Mouse (Mus musculus): ENCODE measurements at regions not wholly inside any gene's neighbourhood (a gene's known extent, or its start where the extent isn't known, plus 50 kb on each side); places are given as distances from the start of the nearest gene placed in this dataset.

- TF ChIP-seq EP300 (IDR thresholded peaks at IDR 0.05) (no peak), CTCF (IDR thresholded peaks at IDR 0.05) (peak; percentile 98)
These were observed 1839.1 kb downstream of the 9330182O14Rik start for GRCm38 (mm10) chr15:41973263-41973662.
